Mouse (Mus musculus): ENCODE results near the gene Otud6a.

GRCm38 (mm10) chrX:100475569-100476223 is 46.9 kb downstream of the Otud6a start:
- no peak for TF ChIP-seq EP300 (IDR thresholded peaks at IDR 0.05; ENCODE audit: low read depth)
- no peak for TF ChIP-seq CTCF (IDR thresholded peaks at IDR 0.05; ENCODE audit: low read depth)

Measured in heart, postnatal 0 days (tissue).